In the genomic region with DNA sequence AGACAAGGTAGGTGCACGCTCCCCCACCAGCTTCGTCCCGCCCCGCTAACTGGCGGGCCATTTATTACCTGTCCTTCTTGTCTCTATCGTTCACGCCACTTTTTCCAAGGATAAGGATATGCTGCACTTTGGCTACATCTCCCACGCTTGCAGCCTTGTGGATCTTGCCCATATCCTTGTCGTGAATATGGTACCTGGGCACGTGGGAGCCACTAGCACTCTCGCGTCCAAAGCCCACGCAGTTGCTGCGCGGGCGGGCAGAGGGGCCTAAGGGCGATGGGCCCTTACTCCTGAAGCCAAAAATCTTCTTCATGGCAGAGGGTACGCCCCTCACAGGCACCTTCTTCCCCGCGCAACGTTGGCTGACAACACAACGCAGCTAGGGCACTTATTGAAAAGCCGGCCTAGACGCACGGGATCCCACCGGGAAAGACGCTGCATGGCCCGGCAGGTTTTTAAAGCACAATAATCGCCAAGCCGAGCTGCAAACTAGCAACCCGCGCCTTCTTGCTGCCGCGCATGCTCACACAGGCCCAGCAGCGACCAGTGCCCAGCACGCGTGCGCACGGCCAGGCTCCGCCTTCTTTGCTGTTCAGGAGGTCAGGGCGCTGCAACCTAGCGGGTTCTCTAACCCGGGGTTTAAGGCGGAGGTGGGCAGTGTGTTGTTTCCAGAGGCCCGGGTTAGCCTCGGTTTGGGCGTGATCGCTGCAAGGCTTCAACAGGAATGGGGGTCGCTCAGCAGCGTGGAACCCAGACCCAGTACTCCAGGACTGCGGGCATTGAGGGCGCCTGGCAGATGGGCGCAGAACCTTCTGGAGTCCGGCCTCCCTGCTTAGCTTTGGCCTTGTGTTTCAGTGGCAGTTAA, we compare ENCODE assay signal across 8 mouse cellular contexts. TPM values are rescaled to one million over a fixed set of nuclear protein-coding genes. Genes with fewer than 3 reads are reported as not detected.
DNase-seq lines count a peak whose midpoint lies in the region; ATAC-seq and TF ChIP-seq lines count a peak whose summit lies in the region.

Ankrd26 (minus strand) TSS at position 482 of the 865 bp plus-strand sequence.

- peak; percentile 95 for ATAC-seq in heart, embryonic 15.5 days (replicated peaks; ENCODE audit: insufficient number of reproducible peaks, insufficient read depth, low FRiP score, low read depth)
- peak; percentile 97 for ATAC-seq in liver, embryonic 14.5 days (ENCODE audit: insufficient read depth)
- ATAC-seq in neural tube, embryonic 11.5 days (ENCODE audit: insufficient read depth, low FRiP score, low TSS enrichment) = peak; percentile 95
- peak; percentile 93 for ATAC-seq in stomach, postnatal 0 days (ENCODE audit: low FRiP score, low TSS enrichment)

- DNase-seq in CD8-positive naive resting alpha-beta T cell, adult 2 months (ENCODE audit: low read depth in 2 of 2, low spot score in 2 of 2) = peak; percentile 81 to 86
- peak; percentile 86 for DNase-seq in c-Kit-positive CD71-negative TER-119-negative erythroid progenitor cells, embryonic 14.5 days (ENCODE audit: low read depth)
- peak; percentile 92 for DNase-seq in forebrain, embryonic 10.5 days (ENCODE audit: extremely low spot score, low spot score)
- peak; percentile 95 to 96 for DNase-seq in kidney, postnatal 25 days
- DNase-seq in liver, embryonic 14.5 days (ENCODE audit: low read depth in 3 of 3, low spot score in 3 of 3) = peak; percentile 79 to 83 (median 82)
- peak; percentile 92 for DNase-seq in neural tube, embryonic 11.5 days (ENCODE audit: low spot score)
- DNase-seq in stomach, postnatal 0 days (ENCODE audit: low spot score) = peak; percentile 93

- TF ChIP-seq EP300 in liver, embryonic 14.5 days (IDR thresholded peaks at IDR 0.05; ENCODE audit: low read depth) = no peak
- no peak for TF ChIP-seq EP300 in stomach, postnatal 0 days (optimal IDR thresholded peaks at IDR 0.05)

- WGBS in forebrain, embryonic 10.5 days = 7% methylated on average over 54 of the region's 54 CpGs
- 4% methylated on average over 54 of the region's 54 CpGs for WGBS in heart, embryonic 15.5 days
- WGBS in liver, embryonic 14.5 days (ENCODE audit: insufficient replicate concordance) = 4% methylated on average over 54 of the region's 54 CpGs
- 6% methylated on average over 54 of the region's 54 CpGs for WGBS in neural tube, embryonic 11.5 days
- WGBS in stomach, postnatal 0 days = 2% methylated on average over 54 of the region's 54 CpGs

- H3K27me3 ChIP-seq in forebrain, embryonic 10.5 days (ENCODE audit: poor library complexity, severe bottlenecking) = no peaks in the 10 kb centered on the region
- no peaks in the 10 kb centered on the region for H3K27me3 ChIP-seq in heart, embryonic 15.5 days
- no peaks in the 10 kb centered on the region for H3K27me3 ChIP-seq in liver, embryonic 14.5 days (ENCODE audit: control insufficient read depth, insufficient read depth, low read length)
- no peaks in the 10 kb centered on the region for H3K27me3 ChIP-seq in neural tube, embryonic 11.5 days (ENCODE audit: control insufficient read depth, insufficient read depth, low read length)
- H3K27me3 ChIP-seq in stomach, postnatal 0 days (ENCODE audit: control insufficient read depth, insufficient read depth, low read length) = no peaks in the 10 kb centered on the region

- H3K4me3 ChIP-seq in forebrain, embryonic 10.5 days = peak within 1 kb of the TSS; percentile 66
- peak within 1 kb of the TSS; percentile 72 for H3K4me3 ChIP-seq in heart, embryonic 15.5 days
- peak within 1 kb of the TSS; percentile 78 to 83 for H3K4me3 ChIP-seq in liver, embryonic 14.5 days (ENCODE audit: insufficient read depth in 1 of 2, low read depth in 2 of 2, low read length in 2 of 2)
- peak within 1 kb of the TSS; percentile 78 for H3K4me3 ChIP-seq in neural tube, embryonic 11.5 days (ENCODE audit: low read depth, low read length)
- H3K4me3 ChIP-seq in stomach, postnatal 0 days (ENCODE audit: low read depth, low read length) = peak within 1 kb of the TSS; percentile 74

- H3K4me1 ChIP-seq in forebrain, embryonic 10.5 days = peaks cover 35% of the 10 kb centered on the region
- H3K4me1 ChIP-seq in heart, embryonic 15.5 days (replicated peaks) = peaks cover 18% of the 10 kb centered on the region
- H3K4me1 ChIP-seq in liver, embryonic 14.5 days (replicated peaks; ENCODE audit: control insufficient read depth in 2 of 2, insufficient read depth in 2 of 2, low read length in 1 of 2) = peaks cover 7% of the 10 kb centered on the region in 2 experiments
- peaks cover 2% of the 10 kb centered on the region; the same call in 1 of the 2 replicates for H3K4me1 ChIP-seq in neural tube, embryonic 11.5 days (ENCODE audit: control insufficient read depth, insufficient read depth, low read length)
- H3K4me1 ChIP-seq in stomach, postnatal 0 days (replicated peaks; ENCODE audit: control insufficient read depth, insufficient read depth) = no peaks in the 10 kb centered on the region; the same call in 1 of the 2 replicates

- 0 out of 2 replicates have a peak, but pooled peaks have one; percentile 18 for TF ChIP-seq CTCF in liver, embryonic 14.5 days (IDR thresholded peaks at IDR 0.05; ENCODE audit: low read depth)
- TF ChIP-seq CTCF in stomach, postnatal 0 days (IDR thresholded peaks at IDR 0.05; ENCODE audit: low read depth) = no peak

- H3K4me2 ChIP-seq in heart, embryonic 15.5 days = peak within 1 kb of the TSS; percentile 92
- H3K4me2 ChIP-seq in liver, embryonic 14.5 days (ENCODE audit: low read depth) = peak within 1 kb of the TSS; percentile 84
- H3K4me2 ChIP-seq in neural tube, embryonic 11.5 days (ENCODE audit: low read depth) = peak within 1 kb of the TSS; percentile 95
- H3K4me2 ChIP-seq in stomach, postnatal 0 days (replicated peaks; ENCODE audit: low read depth) = peak within 1 kb of the TSS; percentile 98

- no peaks in the 10 kb centered on the region for H3K9me3 ChIP-seq in forebrain, embryonic 10.5 days
- H3K9me3 ChIP-seq in heart, embryonic 15.5 days (replicated peaks) = no peaks in the 10 kb centered on the region
- H3K9me3 ChIP-seq in liver, embryonic 14.5 days (ENCODE audit: control insufficient read depth, low read length) = no peaks in the 10 kb centered on the region
- no peaks in the 10 kb centered on the region for H3K9me3 ChIP-seq in neural tube, embryonic 11.5 days (ENCODE audit: control insufficient read depth, low read length)
- no peaks in the 10 kb centered on the region for H3K9me3 ChIP-seq in stomach, postnatal 0 days (ENCODE audit: control insufficient read depth, low read length)

- peak within 1 kb of the TSS; percentile 77 for H3K9ac ChIP-seq in heart, embryonic 15.5 days
- H3K9ac ChIP-seq in liver, embryonic 14.5 days (replicated peaks) = peak within 1 kb of the TSS; percentile 84
- H3K9ac ChIP-seq in neural tube, embryonic 11.5 days (ENCODE audit: low read length) = peak within 1 kb of the TSS; percentile 84
- H3K9ac ChIP-seq in stomach, postnatal 0 days (ENCODE audit: low read length) = peak within 1 kb of the TSS; percentile 81

- H3K36me3 ChIP-seq in forebrain, embryonic 10.5 days (replicated peaks) = peaks cover 25% of the 10 kb centered on the region
- H3K36me3 ChIP-seq in heart, embryonic 15.5 days = peaks cover 15% of the 10 kb centered on the region; the same call in 1 of the 2 replicates
- H3K36me3 ChIP-seq in liver, embryonic 14.5 days (replicated peaks; ENCODE audit: control insufficient read depth, insufficient read depth, low read depth) = peaks cover 5% of the 10 kb centered on the region
- no peaks in the 10 kb centered on the region for H3K36me3 ChIP-seq in neural tube, embryonic 11.5 days (ENCODE audit: control insufficient read depth, insufficient read depth, low read length)
- no peaks in the 10 kb centered on the region for H3K36me3 ChIP-seq in stomach, postnatal 0 days (ENCODE audit: control insufficient read depth, insufficient read depth, low read length)

- H3K27ac ChIP-seq in forebrain, embryonic 10.5 days = peak within 1 kb of the TSS; percentile 88
- H3K27ac ChIP-seq in heart, embryonic 15.5 days = peak within 1 kb of the TSS; percentile 67
- H3K27ac ChIP-seq in liver, embryonic 14.5 days = peak within 1 kb of the TSS; percentile 26
- H3K27ac ChIP-seq in neural tube, embryonic 11.5 days (ENCODE audit: low read depth, low read length) = peak within 1 kb of the TSS; percentile 53; the same call in 1 of the 2 replicates
- H3K27ac ChIP-seq in stomach, postnatal 0 days (replicated peaks) = peak within 1 kb of the TSS; percentile 30; the same call in 1 of the 2 replicates

RNA-seq across cellular contexts. Expression of gene Ankrd26, which starts in this region (rescaled TPM):
- polyA plus RNA-seq in forebrain, embryonic 10.5 days (2016; fragmentation: Nextera tagmentation; extraction: Ambion mirVana) = 19.3 and 20.9 TPM in 2 replicates
- 6.2 and 7.1 TPM in 2 replicates for polyA plus RNA-seq in heart, embryonic 15.5 days (2015; fragmentation: Nextera tagmentation; extraction: Ambion mirVana)
- polyA plus RNA-seq in liver, embryonic 14.5 days (2012; rRNA removed) = 3.0 and 5.7 TPM in 2 replicates
- polyA plus RNA-seq in liver, embryonic 14.5 days (2014; fragmentation: Nextera tagmentation; extraction: Ambion mirVana) = 5.3 and 6.8 TPM in 2 replicates
- polyA plus RNA-seq in neural tube, embryonic 11.5 days (2014; fragmentation: Nextera tagmentation; extraction: Ambion mirVana) = 16.0 and 23.1 TPM in 2 replicates
- polyA plus RNA-seq in stomach, postnatal 0 days (2015; fragmentation: Nextera tagmentation; extraction: Ambion mirVana) = 3.9 and 4.4 TPM in 2 replicates

Comparison
In these comparisons a context has a peak if more than half of its experiments do, and no peak if none do; other contexts are left out.
1. Peak in every context shown above with its lines: DNase-seq, ATAC-seq, H3K4me3 ChIP-seq and H3K27ac ChIP-seq.
2. H3K27ac ChIP-seq: peak in every context shown above with its lines; median percentile 88 in forebrain, embryonic 10.5 days; 67 in heart, embryonic 15.5 days; 53 in neural tube, embryonic 11.5 days; 30 in stomach, postnatal 0 days; 26 in liver, embryonic 14.5 days.